Mouse (Mus musculus) erythroblast, embryonic 14.5 days (primary cell): Measurements from ENCODE around the gene Sbno2.

Experiments used
- GATA1 ChIP-seq: IDR thresholded peaks from 2 replicates; pipeline ENCODE4 v1.6.1; 2012; ENCODE audit warnings: low read length, inconsistent platforms, mixed read lengths
- TAL1 ChIP-seq: IDR thresholded peaks from 3 replicates; pipeline ENCODE4 v1.6.1; 2012; ENCODE audit warnings: low read length, inconsistent platforms, mixed read lengths

GRCm38 (mm10) chr10:80015583-80015982 is 89.8 kb downstream of the Sbno2 start:
- TF ChIP-seq TAL1 = no peak
- TF ChIP-seq GATA1 = no peak
